Mouse (Mus musculus) CD8-positive naive resting alpha-beta T cell, adult 2 months (primary cell): ENCODE measurements around the gene Vmn2r65.

Source experiments
- DNase-seq, 2 experiments: peaks; one replicate each; pipeline ENCODE4 v3.0.0; 2022; ENCODE audit warnings: low read depth in 2 of 2, low spot score in 2 of 2

The Vmn2r65 gene

DNA sequence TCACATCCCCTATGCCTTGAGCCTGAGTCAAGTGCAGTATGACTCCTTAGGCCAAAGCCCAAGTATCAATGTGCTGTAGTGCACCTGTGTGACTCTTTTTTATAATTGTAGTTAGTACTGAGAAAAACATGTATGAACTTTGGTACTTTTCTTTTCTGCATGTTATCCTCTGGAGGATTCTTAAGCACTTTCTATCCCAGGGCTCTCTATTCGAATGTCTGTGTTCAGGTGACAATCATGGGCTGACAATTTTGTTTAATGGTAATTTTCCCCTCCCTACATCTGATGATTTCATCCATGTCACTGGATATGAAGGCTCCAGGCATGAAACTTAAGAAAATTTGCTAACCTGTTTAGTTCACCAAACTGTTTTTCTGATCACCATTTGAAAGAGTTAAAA, at the start of gene Vmn2r65:
Vmn2r65 (minus strand) TSS at position 101 of the 400 bp plus-strand sequence.
- no peak for DNase-seq

DNA sequence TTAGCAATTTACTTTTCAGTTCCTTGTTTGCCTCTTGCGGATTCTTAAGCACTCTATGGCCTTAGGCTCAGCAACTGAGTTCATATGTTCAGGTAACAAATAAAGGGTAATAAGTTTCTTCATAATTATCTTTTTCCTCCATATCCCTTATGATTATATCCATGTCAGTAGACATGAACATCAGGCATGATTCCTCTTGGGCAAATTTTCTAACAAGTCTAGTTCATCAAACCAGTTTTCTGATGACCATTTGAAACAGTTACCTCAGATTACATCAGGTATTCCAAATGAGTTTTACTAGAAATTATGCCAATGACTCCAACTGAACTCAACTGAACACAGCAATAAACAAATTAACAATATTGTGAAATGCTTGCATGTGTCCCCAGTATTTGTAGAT, 48.3 kb upstream of the Vmn2r65 start, which contains the start of gene Vmn2r66:
Vmn2r66 (minus strand) TSS at position 101 of the 400 bp plus-strand sequence.
- DNase-seq, result no peak

GRCm38 (mm10) chr7:84996694-84997093, 32.8 kb upstream of the Vmn2r65 start:
- DNase-seq, result no peak
